Mouse (Mus musculus): ENCODE results near the gene Vmp1. TPM values are rescaled to one million over a fixed set of nuclear protein-coding genes. Genes with fewer than 3 reads are reported as not detected.

Vmp1 gene
- polyA plus RNA-seq, 1 experiment from 2014 or later: 123 TPM

DNA sequence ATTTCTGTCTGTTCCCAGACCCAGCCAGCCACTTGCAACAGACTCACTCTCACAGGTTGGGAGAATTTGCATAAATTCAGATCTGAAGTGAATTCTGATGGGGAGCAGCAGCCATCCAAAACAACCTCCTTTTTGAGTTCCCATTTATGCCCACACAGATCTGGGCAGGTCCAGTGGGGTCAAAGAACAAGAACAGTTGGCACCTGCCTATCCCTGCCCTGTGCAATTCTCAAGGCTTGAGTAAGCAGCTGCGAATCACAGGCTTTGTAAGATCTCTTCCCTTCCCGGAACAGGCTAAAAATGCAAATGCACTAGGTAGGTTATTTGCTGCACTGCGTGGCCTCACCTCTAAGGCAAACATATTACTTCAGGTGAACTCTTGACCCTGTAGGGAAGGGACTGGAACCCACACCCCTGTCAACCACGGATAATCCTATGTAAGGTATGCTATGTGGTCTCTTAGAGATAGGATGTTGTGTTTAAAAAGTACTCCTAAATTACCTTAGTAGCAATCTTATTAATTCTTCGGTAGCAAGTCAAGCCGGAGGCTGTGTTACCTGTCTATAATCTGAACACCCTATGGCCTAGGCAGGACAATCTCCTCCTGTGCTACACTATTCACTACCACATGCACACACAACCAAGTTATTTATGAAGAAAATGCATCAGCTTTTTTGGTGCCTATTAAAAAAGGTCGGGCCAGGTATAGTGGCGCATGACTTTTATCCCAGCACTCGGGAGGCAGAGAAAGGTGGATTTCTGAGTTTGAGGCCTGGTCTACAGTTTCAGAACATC, 103.1 kb downstream of the Vmp1 start:
- no peak overlapping the region for H3K4me2 ChIP-seq (ENCODE audit: low read length)
- H3K9ac ChIP-seq (ENCODE audit: low read depth, low read length): no peak overlapping the region
- H3K27ac ChIP-seq (ENCODE audit: low read depth, low read length): no peak overlapping the region
- no peaks in the 10 kb centered on the region for H3K36me3 ChIP-seq (ENCODE audit: control insufficient read depth, insufficient read depth, low read length)
- no peaks in the 10 kb centered on the region for H3K9me3 ChIP-seq (ENCODE audit: control insufficient read depth, low read length)
- 89% methylated on average over 9 of the region's 9 CpGs for WGBS
- no peaks in the 10 kb centered on the region for H3K4me1 ChIP-seq (ENCODE audit: control insufficient read depth, insufficient read depth, low read depth, low read length)
- no peaks in the 10 kb centered on the region for H3K27me3 ChIP-seq (replicated peaks; ENCODE audit: control insufficient read depth, insufficient read depth, low read length)
- ATAC-seq: no peak
- no peak overlapping the region for H3K4me3 ChIP-seq (ENCODE audit: low read length)

DNA sequence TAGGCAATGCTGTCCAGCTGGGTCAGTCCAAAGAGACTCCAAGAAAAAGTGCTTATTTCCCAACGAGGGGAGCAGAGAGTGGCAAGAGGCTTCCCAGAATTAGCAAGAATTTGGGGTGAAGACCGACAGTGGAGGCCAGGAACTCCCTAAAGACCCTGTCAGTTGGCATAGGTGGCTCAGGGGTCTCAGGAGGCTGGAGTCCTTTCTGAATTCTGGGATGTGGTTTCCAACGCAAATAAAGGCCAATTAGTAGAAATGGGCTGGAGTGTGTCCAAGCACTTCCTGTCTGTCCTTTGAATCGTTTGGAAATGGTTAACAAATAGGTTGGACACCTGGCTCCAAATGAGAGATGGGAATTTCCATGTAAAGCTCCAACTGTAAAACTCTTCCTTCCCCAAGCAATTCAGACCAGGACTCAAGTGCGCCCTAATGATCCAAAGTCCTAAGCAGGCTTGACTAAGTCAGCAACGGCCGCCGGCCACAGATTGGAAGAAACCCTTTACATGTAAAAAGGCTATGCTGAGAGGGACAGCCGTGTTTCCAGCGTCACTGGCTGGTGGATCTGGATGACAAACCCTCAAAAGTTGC, 103.8 kb downstream of the Vmp1 start:
- Histone ChIP-seq H3K27ac (ENCODE audit: low read depth, low read length) (no peak overlapping the region), H3K4me2 (ENCODE audit: low read length) (no peak overlapping the region), H3K4me3 (ENCODE audit: low read length) (no peak overlapping the region), H3K9me3 (ENCODE audit: control insufficient read depth, low read length) (no peaks in the 10 kb centered on the region), H3K27me3 (replicated peaks; ENCODE audit: control insufficient read depth, insufficient read depth, low read length) (no peaks in the 10 kb centered on the region), H3K36me3 (ENCODE audit: control insufficient read depth, insufficient read depth, low read length) (no peaks in the 10 kb centered on the region), H3K4me1 (ENCODE audit: control insufficient read depth, insufficient read depth, low read depth, low read length) (no peaks in the 10 kb centered on the region), H3K9ac (ENCODE audit: low read depth, low read length) (no peak overlapping the region)
- no peak for ATAC-seq
- 85% methylated on average over 10 of the region's 10 CpGs for WGBS

GRCm38 (mm10) chr11:86578809-86579730, 104.6 kb downstream of the Vmp1 start:
- H3K27me3 ChIP-seq (replicated peaks; ENCODE audit: control insufficient read depth, insufficient read depth, low read length): no peaks in the 10 kb centered on the region
- no peak overlapping the region for H3K9ac ChIP-seq (ENCODE audit: low read depth, low read length)
- no peak overlapping the region; the same call in 1 of the 2 replicates for H3K27ac ChIP-seq (ENCODE audit: low read depth, low read length)
- ATAC-seq: no peak
- no peak overlapping the region for H3K4me2 ChIP-seq (ENCODE audit: low read length)
- H3K4me1 ChIP-seq (ENCODE audit: control insufficient read depth, insufficient read depth, low read depth, low read length): no peaks in the 10 kb centered on the region
- 80% methylated on average over 25 of the region's 25 CpGs for WGBS
- no peaks in the 10 kb centered on the region for H3K36me3 ChIP-seq (ENCODE audit: control insufficient read depth, insufficient read depth, low read length)
- no peak overlapping the region for H3K4me3 ChIP-seq (ENCODE audit: low read length)
- no peaks in the 10 kb centered on the region for H3K9me3 ChIP-seq (ENCODE audit: control insufficient read depth, low read length)

- WGBS: 87% methylated on average over 6 of the region's 6 CpGs
- H3K4me3 ChIP-seq (ENCODE audit: low read length): no peak overlapping the region
- H3K36me3 ChIP-seq (ENCODE audit: control insufficient read depth, insufficient read depth, low read length): no peaks in the 10 kb centered on the region
- no peak for ATAC-seq
- H3K4me1 ChIP-seq (ENCODE audit: control insufficient read depth, insufficient read depth, low read depth, low read length): no peaks in the 10 kb centered on the region
- H3K4me2 ChIP-seq (ENCODE audit: low read length): no peak overlapping the region
- H3K27ac ChIP-seq (ENCODE audit: low read depth, low read length): no peak overlapping the region
- no peaks in the 10 kb centered on the region for H3K27me3 ChIP-seq (replicated peaks; ENCODE audit: control insufficient read depth, insufficient read depth, low read length)
- H3K9ac ChIP-seq (ENCODE audit: low read depth, low read length): no peak overlapping the region
- H3K9me3 ChIP-seq (ENCODE audit: control insufficient read depth, low read length): no peaks in the 10 kb centered on the region
Measured at GRCm38 (mm10) chr11:86578106-86578808, 105.4 kb downstream of the Vmp1 start.

- Histone ChIP-seq H3K36me3 (ENCODE audit: control insufficient read depth, insufficient read depth, low read length) (no peaks in the 10 kb centered on the region), H3K4me2 (ENCODE audit: low read length) (no peak overlapping the region), H3K9me3 (ENCODE audit: control insufficient read depth, low read length) (no peaks in the 10 kb centered on the region), H3K4me3 (ENCODE audit: low read length) (no peak overlapping the region), H3K27ac (ENCODE audit: low read depth, low read length) (no peak overlapping the region), H3K27me3 (replicated peaks; ENCODE audit: control insufficient read depth, insufficient read depth, low read length) (no peaks in the 10 kb centered on the region), H3K9ac (ENCODE audit: low read depth, low read length) (no peak overlapping the region), H3K4me1 (ENCODE audit: control insufficient read depth, insufficient read depth, low read depth, low read length) (no peaks in the 10 kb centered on the region)
- ATAC-seq: no peak
- WGBS: 78% methylated on average over 4 of the region's 4 CpGs
Measured at GRCm38 (mm10) chr11:86577231-86577630, 106.4 kb downstream of the Vmp1 start.

DNA sequence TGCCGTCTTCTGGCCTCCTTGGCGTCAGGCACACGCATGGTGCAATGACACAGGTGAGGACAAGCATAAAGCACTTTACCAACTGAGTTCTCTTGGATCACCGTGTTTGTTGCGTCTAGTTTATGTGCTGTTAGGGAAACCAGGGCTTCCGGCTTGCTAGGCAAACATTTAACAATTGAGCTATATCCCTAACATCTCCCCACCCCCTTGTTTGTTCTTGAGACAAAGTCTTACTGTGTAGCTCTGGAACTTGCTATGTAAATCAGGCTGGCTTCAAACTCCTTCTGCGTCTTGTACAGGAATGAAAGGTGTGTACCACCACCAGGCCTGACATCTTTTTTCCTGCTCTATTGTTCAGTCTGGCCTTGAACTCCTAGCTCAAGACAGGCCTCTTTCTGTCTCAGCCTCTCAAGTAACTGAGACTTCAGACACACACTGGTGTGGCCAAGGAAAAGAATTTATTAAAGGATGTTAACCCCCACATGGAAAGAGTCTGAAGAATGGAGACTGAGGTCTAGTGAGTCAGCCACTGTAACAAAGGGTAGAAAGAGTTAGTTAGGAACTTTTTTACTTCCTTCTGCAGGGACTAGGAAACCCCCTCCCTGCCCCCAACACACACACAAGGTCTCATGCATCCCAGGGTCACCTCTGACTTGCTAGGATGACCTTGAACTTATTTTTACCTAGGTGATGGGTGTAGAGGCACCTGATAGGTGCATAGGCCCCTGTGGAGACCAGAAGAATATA, 107.8 kb downstream of the Vmp1 start:
- Histone ChIP-seq H3K4me1 (ENCODE audit: control insufficient read depth, insufficient read depth, low read depth, low read length) (no peaks in the 10 kb centered on the region; the same call in 1 of the 2 replicates), H3K9me3 (ENCODE audit: control insufficient read depth, low read length) (no peaks in the 10 kb centered on the region), H3K27ac (ENCODE audit: low read depth, low read length) (no peak overlapping the region), H3K4me3 (ENCODE audit: low read length) (no peak overlapping the region), H3K4me2 (ENCODE audit: low read length) (no peak overlapping the region), H3K27me3 (replicated peaks; ENCODE audit: control insufficient read depth, insufficient read depth, low read length) (no peaks in the 10 kb centered on the region), H3K36me3 (ENCODE audit: control insufficient read depth, insufficient read depth, low read length) (no peaks in the 10 kb centered on the region), H3K9ac (ENCODE audit: low read depth, low read length) (no peak overlapping the region)
- 75% methylated on average over 7 of the region's 7 CpGs for WGBS
- no peak for ATAC-seq

DNA sequence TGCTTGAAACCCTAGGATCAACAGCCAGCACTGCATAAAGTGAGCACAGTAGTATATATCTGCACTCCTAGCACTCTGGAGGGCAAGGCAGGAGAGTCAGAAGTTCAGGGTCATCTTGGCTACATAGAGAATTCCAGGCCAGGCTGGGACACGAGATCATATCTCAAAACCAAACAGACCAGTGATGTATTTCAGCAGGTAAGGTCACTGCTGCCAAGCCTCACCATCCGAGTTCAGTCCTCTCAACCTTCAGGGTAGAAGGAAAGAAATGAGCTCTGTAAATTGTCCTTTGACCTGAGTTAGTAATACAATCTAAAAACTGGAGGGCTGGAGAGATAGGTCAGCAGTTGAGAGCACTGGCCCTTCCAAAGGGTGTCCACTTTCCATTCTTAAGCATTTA, 109.2 kb downstream of the Vmp1 start:
- Histone ChIP-seq H3K27ac (ENCODE audit: low read depth, low read length) (no peak overlapping the region), H3K27me3 (replicated peaks; ENCODE audit: control insufficient read depth, insufficient read depth, low read length) (no peaks in the 10 kb centered on the region), H3K36me3 (ENCODE audit: control insufficient read depth, insufficient read depth, low read length) (no peaks in the 10 kb centered on the region), H3K9me3 (ENCODE audit: control insufficient read depth, low read length) (no peaks in the 10 kb centered on the region), H3K4me3 (ENCODE audit: low read length) (no peak overlapping the region), H3K9ac (ENCODE audit: low read depth, low read length) (no peak overlapping the region), H3K4me1 (ENCODE audit: control insufficient read depth, insufficient read depth, low read depth, low read length) (no peaks in the 10 kb centered on the region; the same call in 1 of the 2 replicates), H3K4me2 (ENCODE audit: low read length) (no peak overlapping the region)
- ATAC-seq: no peak
- 89% methylated on average over 2 of the region's 2 CpGs for WGBS

GRCm38 (mm10) chr11:86573646-86574231, 109.9 kb downstream of the Vmp1 start:
- Histone ChIP-seq H3K36me3 (ENCODE audit: control insufficient read depth, insufficient read depth, low read length) (no peaks in the 10 kb centered on the region), H3K4me2 (ENCODE audit: low read length) (no peak overlapping the region), H3K4me1 (ENCODE audit: control insufficient read depth, insufficient read depth, low read depth, low read length) (no peaks in the 10 kb centered on the region; the same call in 1 of the 2 replicates), H3K9ac (ENCODE audit: low read depth, low read length) (no peak overlapping the region), H3K27me3 (replicated peaks; ENCODE audit: control insufficient read depth, insufficient read depth, low read length) (no peaks in the 10 kb centered on the region), H3K4me3 (ENCODE audit: low read length) (no peak overlapping the region), H3K27ac (ENCODE audit: low read depth, low read length) (no peak overlapping the region), H3K9me3 (ENCODE audit: control insufficient read depth, low read length) (no peaks in the 10 kb centered on the region)
- WGBS: 89% methylated on average over 6 of the region's 6 CpGs
- no peak for ATAC-seq
